Mouse (Mus musculus) liver, embryonic 13.5 days (tissue): ENCODE data around the gene Vmn2r80. TPM values are rescaled to one million over a fixed set of nuclear protein-coding genes. Genes with fewer than 3 reads are reported as not detected.

Source experiments
- ATAC-seq: fragments of 200-750 bp; cut with Nextera tagmentation; 2 replicates; pipeline ENCODE4 v1.8.0; 2017; ENCODE audit warnings: low read depth, mild to moderate bottlenecking, moderate number of reproducible peaks, moderate library complexity
- DNase-seq: peaks from one replicate; pipeline ENCODE4 v3.0.0; 2022
- H3K27ac ChIP-seq: fragments of 300-500 bp; sonication (generic); 2 replicates; pipeline ENCODE4 v1.5.1; 2015; ENCODE audit warnings: moderate library complexity, mild to moderate bottlenecking, inconsistent platforms
- H3K27me3 ChIP-seq: fragments of 300-500 bp; sonication (generic); 2 replicates; pipeline ENCODE4 v1.6.1; 2015; ENCODE audit warnings: mild to moderate bottlenecking, inconsistent platforms
- H3K36me3 ChIP-seq: fragments of 300-500 bp; sonication (generic); 2 replicates; pipeline ENCODE4 v1.6.1; 2015; ENCODE audit warnings: mild to moderate bottlenecking, inconsistent platforms
- H3K4me1 ChIP-seq: fragments of 300-500 bp; sonication (generic); replicated peaks from 2 replicates; pipeline ENCODE4 v1.6.1; 2015; ENCODE audit warnings: inconsistent platforms
- H3K4me2 ChIP-seq: fragments of 300-500 bp; sonication (generic); 2 replicates; pipeline ENCODE4 v1.6.1; 2015; ENCODE audit warnings: inconsistent platforms, mild to moderate bottlenecking, moderate library complexity
- H3K4me3 ChIP-seq: fragments of 300-500 bp; sonication (generic); replicated peaks from 2 replicates; pipeline ENCODE4 v1.5.1; 2015; ENCODE audit warnings: mild to moderate bottlenecking, inconsistent platforms
- H3K9ac ChIP-seq: fragments of 300-500 bp; sonication (generic); 2 replicates; pipeline ENCODE4 v1.6.1; 2015; ENCODE audit warnings: mild to moderate bottlenecking, inconsistent platforms
- H3K9me3 ChIP-seq: fragments of 300-500 bp; sonication (generic); replicated peaks from 2 replicates; pipeline ENCODE4 v1.6.1; 2016; ENCODE audit warnings: inconsistent platforms
- WGBS: fragments of 180-500 bp; shearing (Covaris S2); methylation state at CpG from one replicate; pipeline ENCODE4 v1.1.7; 2015; ENCODE audit not compliant: insufficient replicate concordance; 5-methylcytosine and 5-hydroxymethylcytosine counted together
- polyA plus RNA-seq: library from polyadenylated mRNA; unstranded; fragments of >200 nt; fragmentation: Nextera tagmentation; extraction: Ambion mirVana; gene quantifications from 2 replicates; pipeline ENCODE4 v1.2.1, GENCODE M21; 2015

Gene Vmn2r80
- polyA plus RNA-seq, 1 experiment from 2014 or later = not detected

DNA sequence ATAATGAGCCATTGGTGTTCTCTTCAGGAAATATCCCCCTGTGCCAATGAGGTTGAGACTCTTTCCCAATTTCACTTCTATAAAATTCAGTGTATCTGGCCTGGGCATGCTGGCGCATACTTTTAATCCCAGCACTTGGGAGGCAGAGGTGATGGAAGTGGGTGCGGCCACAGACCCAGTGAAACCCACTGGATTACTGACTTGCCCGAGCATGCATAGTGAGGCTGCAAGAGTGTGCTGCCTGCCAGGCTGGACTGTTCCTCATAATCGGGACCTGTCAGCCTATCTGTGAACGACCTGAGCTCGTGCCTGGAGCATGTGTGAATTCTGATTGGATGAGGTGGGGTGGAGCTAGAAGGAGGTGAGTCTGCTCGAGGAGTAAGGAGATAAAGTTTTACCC lies 73.6 kb downstream of the Vmn2r80 start:
- no peak for ATAC-seq

More for the DNA sequence above, 73.6 kb downstream of the Vmn2r80 start:
- Histone ChIP-seq H3K36me3 (no peaks in the 10 kb centered on the region), H3K4me2 (no peak overlapping the region), H3K27me3 (no peaks in the 10 kb centered on the region), H3K27ac (no peak overlapping the region), H3K9me3 (0 out of 2 replicates have a peak, but pooled peaks cover 3% of the 10 kb centered on the region), H3K4me3 (no peak overlapping the region), H3K4me1 (no peaks in the 10 kb centered on the region), H3K9ac (no peak overlapping the region)
- no peak for DNase-seq
- 50% methylated on average over 7 of the region's 7 CpGs for WGBS

Other genes with a start within 250 kb of the Vmn2r80 start
- gene Olfr1354, start 235.6 kb upstream of the Vmn2r80 start, polyA plus RNA-seq = not detected in 2 replicates
- not detected in 2 replicates for gene Olfr8, start 198.1 kb upstream of the Vmn2r80 start, polyA plus RNA-seq
- gene Olfr1353, start 185.5 kb upstream of the Vmn2r80 start, polyA plus RNA-seq = not detected in 2 replicates
- gene Olfr1352, start 167.7 kb upstream of the Vmn2r80 start, polyA plus RNA-seq = not detected in 2 replicates
- gene Olfr1351, start 136.3 kb upstream of the Vmn2r80 start, polyA plus RNA-seq = not detected in 2 replicates
- gene Olfr57, start 120.0 kb upstream of the Vmn2r80 start, polyA plus RNA-seq = 0.06 TPM in 1 of 2 replicates, not detected in the other
- 3.7 and 4.9 TPM in 2 replicates for gene 2610008E11Rik, start 51.2 kb upstream of the Vmn2r80 start, polyA plus RNA-seq
- not detected in 2 replicates for gene Vmn2r81, start 98.9 kb downstream of the Vmn2r80 start, polyA plus RNA-seq
- not detected in 2 replicates for gene Vmn2r82, start 207.8 kb downstream of the Vmn2r80 start, polyA plus RNA-seq